Mouse (Mus musculus): Measurements from ENCODE around the gene Bcl9. TPM values are rescaled to one million over a fixed set of nuclear protein-coding genes. Genes with fewer than 3 reads are reported as not detected.

Gene Bcl9
- polyA plus RNA-seq (2015; fragmentation: Nextera tagmentation; extraction: Ambion mirVana): 13.2 and 15.7 TPM in 2 replicates

DNA sequence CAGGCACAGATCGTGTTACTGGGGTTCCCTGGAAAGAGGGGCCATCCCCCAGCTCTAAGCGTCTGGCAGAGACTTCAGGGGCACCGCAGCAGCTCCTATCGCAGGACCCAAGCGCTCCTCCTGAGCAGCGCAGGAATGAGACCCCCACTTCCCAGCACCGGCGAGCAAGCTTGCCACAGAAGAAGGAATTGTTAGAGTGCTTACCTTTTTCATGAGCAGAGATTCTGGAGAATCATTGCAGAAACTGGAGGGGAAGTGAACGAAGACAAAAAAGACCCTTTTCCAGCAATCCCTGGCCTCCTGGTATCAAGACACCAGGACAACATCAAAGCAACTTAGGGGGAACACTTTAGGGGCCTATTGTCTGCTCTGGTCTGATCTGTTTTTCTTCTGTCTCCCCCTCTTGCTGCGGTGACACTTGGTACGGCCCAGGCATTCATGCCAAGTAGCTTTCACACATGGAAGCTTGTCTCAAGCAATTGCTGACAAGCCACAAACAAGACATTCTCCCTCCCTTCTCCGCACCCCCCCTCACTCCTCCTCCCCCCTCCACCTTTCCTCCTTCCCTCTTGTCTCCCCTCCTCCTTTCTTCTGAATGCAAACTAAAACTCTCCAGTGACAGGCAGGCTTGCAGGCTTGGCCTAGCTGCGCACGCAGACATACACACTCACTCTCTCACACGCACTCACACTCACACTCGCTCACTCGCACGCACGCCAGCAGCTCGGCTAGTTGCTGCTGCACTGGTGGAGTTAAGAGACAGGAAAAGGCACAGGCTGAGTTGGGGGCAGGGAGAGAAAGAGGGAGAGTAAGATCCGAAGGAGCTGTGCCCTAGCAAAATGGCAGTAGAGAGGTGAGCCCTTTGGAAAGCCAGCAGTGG, at the start of gene Bcl9:
Gene Bcl9, minus strand, starts transcription at position 365 of the 880 bp plus-strand sequence.

DNA sequence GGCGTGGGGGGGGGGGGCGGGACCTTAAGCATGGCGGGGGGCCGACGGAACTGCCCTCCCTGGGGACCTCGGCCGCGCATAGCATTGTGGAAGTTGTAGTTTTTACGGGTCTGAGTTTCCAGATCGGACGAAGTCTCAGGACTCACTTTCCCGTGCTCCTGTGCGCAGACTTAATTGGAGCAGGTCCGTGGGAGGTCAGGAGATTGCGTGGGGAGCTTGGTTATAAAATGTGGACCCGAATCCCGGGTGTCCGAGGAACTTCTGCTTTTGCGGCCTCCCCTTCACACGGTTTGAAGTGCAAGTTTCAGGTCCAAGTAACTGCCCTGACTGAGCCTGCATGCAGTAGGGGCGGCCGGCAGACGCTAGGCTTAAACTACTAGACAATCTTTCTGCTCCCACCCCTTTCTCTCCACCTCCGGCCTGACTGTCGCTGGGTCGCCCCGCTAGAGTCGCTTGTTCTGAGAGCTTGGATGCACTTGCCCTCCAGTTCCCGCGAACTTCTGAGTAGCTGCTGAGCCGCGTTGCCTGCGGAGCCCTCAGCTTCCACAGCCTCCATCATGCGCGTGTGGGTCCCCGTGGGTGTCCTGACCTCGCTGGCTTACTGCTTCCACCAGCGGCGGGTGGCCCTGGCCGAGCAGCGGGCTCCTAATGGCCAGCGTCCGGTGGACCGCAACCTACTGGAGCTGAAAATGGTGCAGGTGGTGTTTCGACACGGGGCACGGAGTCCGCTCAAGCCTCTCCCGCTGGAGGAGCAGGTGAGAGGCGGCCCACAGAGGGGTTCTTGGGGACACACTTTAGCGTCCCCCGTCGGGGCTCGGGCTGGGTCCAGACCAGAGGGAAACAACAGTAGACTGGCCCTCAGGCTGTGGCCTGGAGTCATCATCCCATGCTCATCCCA, 138.9 kb downstream of the Bcl9 start, which contains the start of gene Acp6:
Gene Acp6, plus strand, starts transcription at position 167 of the 898 bp plus-strand sequence.

Other genes with a start within 250 kb of the Bcl9 start
- 24.5 and 34.1 TPM in 2 replicates for gene Acp6, start 139.1 kb downstream of the Bcl9 start, polyA plus RNA-seq (2015; fragmentation: Nextera tagmentation; extraction: Ambion mirVana)
- gene Olfr1402, start 124.1 kb upstream of the Bcl9 start, polyA plus RNA-seq (2015; fragmentation: Nextera tagmentation; extraction: Ambion mirVana): 0.04 TPM in 1 of 2 replicates, not detected in the other